Mouse (Mus musculus) hindbrain, embryonic 10.5 days (tissue): ENCODE measurements around the gene Dact2. TPM values are rescaled to one million over a fixed set of nuclear protein-coding genes. Genes with fewer than 3 reads are reported as not detected.

Source experiments
- DNase-seq: peaks from one replicate; pipeline ENCODE4 v3.0.0-alpha.2; 2017; ENCODE audit warnings: low spot score
- H3K27ac ChIP-seq: fragments of 300-500 bp; sonication (generic); 2 replicates; pipeline ENCODE4 v1.5.1; 2016; ENCODE audit warnings: mild to moderate bottlenecking, moderate library complexity
- H3K27me3 ChIP-seq: fragments of 300-500 bp; sonication (generic); 2 replicates; pipeline ENCODE4 v1.6.1; 2016; ENCODE audit warnings: mild to moderate bottlenecking; ENCODE audit not compliant: poor library complexity, insufficient read depth, severe bottlenecking
- H3K36me3 ChIP-seq: fragments of 300-500 bp; sonication (generic); 2 replicates; pipeline ENCODE4 v1.6.1; 2016; ENCODE audit warnings: mild to moderate bottlenecking, moderate library complexity
- H3K4me1 ChIP-seq: fragments of 300-500 bp; sonication (generic); replicated peaks from 2 replicates; pipeline ENCODE4 v1.6.1; 2016; ENCODE audit warnings: mild to moderate bottlenecking
- H3K4me3 ChIP-seq: fragments of 300-500 bp; sonication (generic); 2 replicates; pipeline ENCODE4 v1.5.1; 2016; ENCODE audit warnings: mild to moderate bottlenecking, moderate library complexity
- H3K9me3 ChIP-seq: fragments of 300-500 bp; sonication (generic); 2 replicates; pipeline ENCODE4 v1.6.1; 2016; ENCODE audit warnings: mild to moderate bottlenecking, moderate library complexity
- WGBS: fragments of 180-500 bp; shearing (Covaris S2); methylation state at CpG from one replicate; pipeline ENCODE4 v1.1.7; 2016; 5-methylcytosine and 5-hydroxymethylcytosine counted together
- polyA plus RNA-seq: library from polyadenylated mRNA; unstranded; fragments of >200 nt; fragmentation: Nextera tagmentation; extraction: Ambion mirVana; gene quantifications from 2 replicates; pipeline ENCODE4 v1.2.1, GENCODE M21; 2016

Dact2 gene
- polyA plus RNA-seq, 1 experiment from 2014 or later, result 0.33 TPM

- Histone ChIP-seq H3K36me3 (no peaks in the 10 kb centered on the region), H3K4me1 (peaks cover 6% of the 10 kb centered on the region; the same call in 1 of the 2 replicates), H3K27ac (no peak overlapping the region), H3K4me3 (no peak overlapping the region), H3K27me3 (no peaks in the 10 kb centered on the region), H3K9me3 (no peaks in the 10 kb centered on the region)
- 86% methylated on average over 3 of the region's 3 CpGs for WGBS
- DNase-seq, result no peak
These were observed 21.2 kb downstream of the Dact2 start for GRCm38 (mm10) chr17:14182860-14183259.

GRCm38 (mm10) chr17:14178911-14179310 is 25.2 kb downstream of the Dact2 start:
- no peak for DNase-seq
- 78% methylated on average over 4 of the region's 4 CpGs for WGBS
- no peak overlapping the region for H3K27ac ChIP-seq
- H3K27me3 ChIP-seq, result no peaks in the 10 kb centered on the region
- peaks cover 9% of the 10 kb centered on the region for H3K4me1 ChIP-seq
- no peaks in the 10 kb centered on the region for H3K9me3 ChIP-seq
- no peaks in the 10 kb centered on the region for H3K36me3 ChIP-seq
- H3K4me3 ChIP-seq, result no peak overlapping the region

DNA sequence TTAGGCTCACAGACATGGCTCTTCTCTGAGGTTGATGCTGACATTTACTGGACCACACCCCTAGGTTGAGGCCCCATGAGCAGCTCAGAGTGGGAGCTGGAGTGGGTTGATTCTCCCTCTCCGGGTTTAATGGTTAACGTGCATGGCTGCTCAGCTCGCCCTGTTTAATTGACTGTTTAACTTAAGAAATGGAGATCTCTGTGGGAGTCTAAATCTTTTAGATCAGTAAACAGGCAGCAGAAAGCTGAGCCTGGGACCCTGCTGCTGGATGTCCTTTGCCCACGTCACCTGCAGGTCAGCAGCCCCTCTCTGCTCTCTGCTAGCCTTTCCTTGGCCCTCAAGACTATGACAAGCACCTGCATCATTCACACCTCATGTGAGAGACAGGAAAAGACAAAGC is 25.6 kb downstream of the Dact2 start:
- Histone ChIP-seq H3K27me3 (no peaks in the 10 kb centered on the region), H3K36me3 (no peaks in the 10 kb centered on the region), H3K27ac (no peak overlapping the region), H3K9me3 (no peaks in the 10 kb centered on the region), H3K4me1 (peaks cover 13% of the 10 kb centered on the region), H3K4me3 (no peak overlapping the region)
- DNase-seq, result no peak
- 42% methylated on average over 4 of the region's 4 CpGs for WGBS

DNA sequence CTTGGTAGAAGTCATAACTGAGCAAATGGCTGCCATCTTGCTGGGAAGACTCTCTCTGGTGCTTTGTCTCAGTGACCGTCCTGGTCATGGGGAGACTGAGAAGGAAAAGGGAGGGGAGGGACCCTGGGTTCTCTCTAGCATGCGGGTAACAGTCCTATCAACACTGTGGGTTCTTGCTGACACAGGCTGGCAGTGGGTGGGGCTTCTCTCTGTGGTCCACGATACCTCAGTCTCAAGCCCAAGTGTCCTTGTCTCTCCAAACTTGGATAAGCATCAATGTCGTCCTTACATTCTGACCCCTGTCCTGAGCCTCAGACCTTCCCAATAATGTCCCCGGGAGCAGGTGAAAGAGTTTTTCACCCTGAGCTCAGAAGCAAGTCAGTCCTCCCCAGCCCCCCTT is 26.1 kb downstream of the Dact2 start:
- no peak for DNase-seq
- Histone ChIP-seq H3K4me3 (no peak overlapping the region), H3K36me3 (no peaks in the 10 kb centered on the region), H3K9me3 (no peaks in the 10 kb centered on the region), H3K27ac (no peak overlapping the region), H3K4me1 (peaks cover 17% of the 10 kb centered on the region), H3K27me3 (no peaks in the 10 kb centered on the region)
- 59% methylated on average over 5 of the region's 5 CpGs for WGBS

GRCm38 (mm10) chr17:14177018-14177417 is 27.1 kb downstream of the Dact2 start:
- no peak overlapping the region for H3K4me3 ChIP-seq
- H3K27me3 ChIP-seq, result no peaks in the 10 kb centered on the region
- peaks cover 26% of the 10 kb centered on the region for H3K4me1 ChIP-seq
- no peaks in the 10 kb centered on the region for H3K9me3 ChIP-seq
- no peak for DNase-seq
- no peaks in the 10 kb centered on the region for H3K36me3 ChIP-seq
- no peak overlapping the region for H3K27ac ChIP-seq
- WGBS, result 76% methylated on average over 5 of the region's 5 CpGs

GRCm38 (mm10) chr17:14175704-14176103 is 28.4 kb downstream of the Dact2 start:
- Histone ChIP-seq H3K36me3 (no peaks in the 10 kb centered on the region), H3K4me3 (no peak overlapping the region), H3K27me3 (no peaks in the 10 kb centered on the region), H3K9me3 (no peaks in the 10 kb centered on the region), H3K27ac (no peak overlapping the region), H3K4me1 (peaks cover 30% of the 10 kb centered on the region)
- no peak for DNase-seq
- WGBS, result 85% methylated on average over 5 of the region's 5 CpGs

GRCm38 (mm10) chr17:14175019-14175418 is 29.1 kb downstream of the Dact2 start:
- peaks cover 31% of the 10 kb centered on the region for H3K4me1 ChIP-seq
- H3K36me3 ChIP-seq, result no peaks in the 10 kb centered on the region
- no peak for DNase-seq
- H3K27ac ChIP-seq, result no peak overlapping the region
- no peaks in the 10 kb centered on the region for H3K9me3 ChIP-seq
- 75% methylated on average over 4 of the region's 4 CpGs for WGBS
- no peak overlapping the region for H3K4me3 ChIP-seq
- H3K27me3 ChIP-seq, result no peaks in the 10 kb centered on the region

DNA sequence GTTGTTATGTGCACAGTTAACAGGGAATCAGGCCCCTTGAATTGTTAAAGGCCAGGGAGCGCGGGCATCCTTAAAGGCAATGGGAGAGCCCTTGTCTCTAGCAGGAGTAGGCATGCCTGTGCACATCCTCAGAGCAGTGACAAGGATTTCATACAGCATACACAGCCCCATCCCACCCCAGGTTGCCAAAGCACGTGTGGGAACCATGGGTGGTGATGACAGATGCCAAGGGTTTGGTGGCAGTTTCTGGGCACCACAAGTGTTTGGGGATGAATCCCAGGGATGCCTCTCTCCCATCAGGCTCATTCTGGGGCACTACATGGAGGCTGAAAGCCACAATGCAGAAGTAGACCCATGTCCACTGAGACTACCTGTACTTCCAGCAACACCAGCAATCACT is 29.7 kb downstream of the Dact2 start:
- no peaks in the 10 kb centered on the region for H3K36me3 ChIP-seq
- DNase-seq, result no peak
- 84% methylated on average over 3 of the region's 3 CpGs for WGBS

DNA sequence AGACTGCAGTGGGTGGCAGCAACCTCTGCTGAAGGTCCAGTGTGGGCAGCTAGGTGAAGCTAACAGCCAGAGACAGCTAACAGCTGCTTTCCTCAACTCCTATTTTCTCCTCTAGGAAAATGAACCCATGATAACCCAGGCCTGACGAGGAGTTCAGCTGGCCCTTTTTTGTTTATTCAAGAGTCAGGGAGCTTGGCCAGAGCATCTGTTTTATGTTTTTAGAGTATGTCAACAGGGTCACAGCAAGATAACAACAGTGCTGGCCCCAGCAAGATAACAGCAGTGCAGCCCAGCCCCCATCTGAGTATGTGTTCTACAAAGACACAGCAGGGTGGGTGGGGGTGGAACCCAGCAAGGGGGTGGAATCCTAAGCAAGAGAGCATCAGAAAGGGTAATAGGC is 30.6 kb downstream of the Dact2 start:
- peaks cover 9% of the 10 kb centered on the region; the same call in 1 of the 2 replicates for H3K27me3 ChIP-seq
- no peaks in the 10 kb centered on the region for H3K36me3 ChIP-seq
- H3K4me3 ChIP-seq, result no peak overlapping the region
- 15% methylated on average over 1 of the region's 1 CpGs for WGBS
- no peaks in the 10 kb centered on the region for H3K9me3 ChIP-seq
- peaks cover 42% of the 10 kb centered on the region for H3K4me1 ChIP-seq
- H3K27ac ChIP-seq, result peak overlapping the region; percentile 59; the same call in 1 of the 2 replicates
- no peak for DNase-seq

More for the DNA sequence above, 29.7 kb downstream of the Dact2 start:
- H3K27ac ChIP-seq, result 0 out of 2 replicates have a peak overlapping the region, but pooled peaks have one; percentile 3
- no peaks in the 10 kb centered on the region for H3K9me3 ChIP-seq
- H3K4me1 ChIP-seq, result peaks cover 37% of the 10 kb centered on the region
- H3K27me3 ChIP-seq, result 0 out of 2 replicates have a peak, but pooled peaks cover 2% of the 10 kb centered on the region
- H3K4me3 ChIP-seq, result no peak overlapping the region

- Histone ChIP-seq H3K4me3 (no peak overlapping the region), H3K36me3 (no peaks in the 10 kb centered on the region), H3K9me3 (no peaks in the 10 kb centered on the region), H3K4me1 (peaks cover 39% of the 10 kb centered on the region), H3K27me3 (peaks cover 13% of the 10 kb centered on the region; the same call in 1 of the 2 replicates), H3K27ac (peak overlapping the region; percentile 59; the same call in 1 of the 2 replicates)
- DNase-seq, result no peak
These were observed 31.4 kb downstream of the Dact2 start for GRCm38 (mm10) chr17:14172731-14173130.

DNA sequence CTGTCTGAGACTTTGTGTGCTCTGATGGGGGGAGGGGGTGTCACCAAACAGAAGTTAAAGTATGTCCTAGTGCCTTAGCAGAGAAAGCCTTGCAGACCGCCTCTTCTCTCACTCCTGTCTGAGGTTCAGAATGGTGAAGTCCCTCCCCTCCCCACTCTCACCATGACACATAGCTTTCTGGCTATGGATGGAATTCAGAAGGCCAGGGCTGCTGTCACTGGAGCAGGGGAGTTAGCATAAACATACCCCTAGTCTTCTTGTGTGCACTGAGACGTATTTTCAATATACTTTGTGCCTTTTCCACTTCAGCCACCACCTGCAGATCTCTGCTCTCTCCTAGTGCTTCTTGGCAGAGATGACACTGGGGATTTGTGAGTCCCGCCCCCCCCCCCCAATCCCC is 31.9 kb downstream of the Dact2 start:
- H3K4me3 ChIP-seq, result no peak overlapping the region
- peaks cover 18% of the 10 kb centered on the region for H3K27me3 ChIP-seq
- H3K4me1 ChIP-seq, result peaks cover 44% of the 10 kb centered on the region
- DNase-seq, result no peak
- no peaks in the 10 kb centered on the region for H3K36me3 ChIP-seq
- WGBS, result 52% methylated on average over 3 of the region's 3 CpGs
- H3K9me3 ChIP-seq, result no peaks in the 10 kb centered on the region
- no peak overlapping the region for H3K27ac ChIP-seq

- Histone ChIP-seq H3K27me3 (peaks cover 28% of the 10 kb centered on the region), H3K4me1 (peaks cover 56% of the 10 kb centered on the region)
These were observed 33.1 kb downstream of the Dact2 start for GRCm38 (mm10) chr17:14170961-14171479.

DNA sequence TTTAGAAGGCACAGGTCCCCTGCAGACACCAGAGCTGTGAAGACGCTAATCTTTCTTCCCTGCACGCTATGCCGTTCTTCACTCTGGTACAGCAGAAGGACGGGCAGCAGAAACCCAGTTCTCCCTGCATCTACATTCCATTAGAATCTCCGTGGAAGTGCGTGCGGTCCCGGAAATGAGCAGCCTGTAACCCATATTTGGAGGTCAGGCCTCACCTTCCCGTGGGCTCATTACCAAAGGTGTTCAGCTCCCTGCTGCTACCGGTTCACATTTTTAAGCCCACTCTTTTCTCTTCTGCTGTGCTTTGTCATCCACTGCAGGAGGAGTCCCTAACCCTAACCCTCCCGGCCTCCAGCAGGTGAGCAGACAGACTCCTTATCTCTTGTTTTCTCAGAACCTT is 34.7 kb downstream of the Dact2 start:
- H3K4me3 ChIP-seq, result no peak overlapping the region
- no peak for DNase-seq
- no peak overlapping the region for H3K27ac ChIP-seq
- no peaks in the 10 kb centered on the region for H3K9me3 ChIP-seq
- peaks cover 72% of the 10 kb centered on the region for H3K4me1 ChIP-seq
- peaks cover 30% of the 10 kb centered on the region for H3K27me3 ChIP-seq
- 72% methylated on average over 11 of the region's 11 CpGs for WGBS
- H3K36me3 ChIP-seq, result no peaks in the 10 kb centered on the region

More at GRCm38 (mm10) chr17:14170961-14171479, 33.1 kb downstream of the Dact2 start:
- Histone ChIP-seq H3K36me3 (no peaks in the 10 kb centered on the region), H3K9me3 (no peaks in the 10 kb centered on the region), H3K4me3 (no peak overlapping the region), H3K27ac (no peak overlapping the region)
- 47% methylated on average over 5 of the region's 5 CpGs for WGBS
- no peak for DNase-seq

DNA sequence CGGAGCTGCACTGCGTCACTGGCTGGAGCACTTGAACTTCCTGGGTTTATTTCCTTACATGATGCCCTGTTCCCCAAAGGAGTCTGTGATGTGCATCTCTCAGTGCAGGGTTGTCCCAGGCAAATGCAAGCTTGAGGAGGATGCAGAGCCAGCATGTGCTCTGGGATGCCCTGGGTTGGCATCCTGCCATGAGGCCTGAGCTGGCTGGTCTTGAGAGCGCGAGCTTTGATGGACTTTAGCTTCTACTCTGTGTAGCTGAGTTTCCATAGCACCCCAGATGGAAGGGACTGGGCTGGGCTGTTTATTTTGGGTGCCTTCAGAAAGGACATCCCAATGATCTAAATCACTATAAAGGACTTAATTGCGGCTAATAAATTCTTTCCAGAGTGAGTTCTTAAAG is 36.5 kb downstream of the Dact2 start:
- 87% methylated on average over 5 of the region's 5 CpGs for WGBS
- DNase-seq, result no peak
- no peaks in the 10 kb centered on the region for H3K9me3 ChIP-seq
- H3K27ac ChIP-seq, result no peak overlapping the region
- H3K4me1 ChIP-seq, result peaks cover 68% of the 10 kb centered on the region
- peaks cover 34% of the 10 kb centered on the region for H3K27me3 ChIP-seq
- H3K36me3 ChIP-seq, result no peaks in the 10 kb centered on the region
- no peak overlapping the region for H3K4me3 ChIP-seq
